Mouse (Mus musculus) limb, embryonic 14.5 days (tissue): ENCODE measurements around the gene Abtb2. TPM values are rescaled to one million over a fixed set of nuclear protein-coding genes. Genes with fewer than 3 reads are reported as not detected.

Experiments used
- ATAC-seq: fragments of 200-750 bp; cut with Nextera tagmentation; 2 replicates; pipeline ENCODE4 v1.8.0; 2017; ENCODE audit warnings: low read depth, moderate number of reproducible peaks, moderate TSS enrichment; ENCODE audit not compliant: low FRiP score
- DNase-seq: peaks from one replicate; pipeline ENCODE4 v3.0.0-alpha.2; 2015; ENCODE audit warnings: low spot score
- H3K27ac ChIP-seq: fragments of 300-500 bp; sonication (generic); replicated peaks from 2 replicates; pipeline ENCODE4 v1.5.1; 2014; ENCODE audit warnings: low read depth, mild to moderate bottlenecking, low read length, moderate library complexity, mixed read lengths
- H3K27me3 ChIP-seq: fragments of 300-500 bp; sonication (generic); 2 replicates; pipeline ENCODE4 v1.6.1; 2014; ENCODE audit warnings: low read length, mixed read lengths; ENCODE audit not compliant: control insufficient read depth, insufficient read depth
- H3K36me3 ChIP-seq: fragments of 300-500 bp; sonication (generic); 2 replicates; pipeline ENCODE4 v1.6.1; 2014; ENCODE audit warnings: mild to moderate bottlenecking, low read length, moderate library complexity, mixed read lengths; ENCODE audit not compliant: control insufficient read depth, insufficient read depth
- H3K4me1 ChIP-seq: fragments of 300-500 bp; sonication (generic); 2 replicates; pipeline ENCODE4 v1.6.1; 2014; ENCODE audit warnings: antibody characterized with exemption, low read length, mixed read lengths; ENCODE audit not compliant: control insufficient read depth, insufficient read depth
- H3K4me2 ChIP-seq: fragments of 300-500 bp; sonication (generic); replicated peaks from 2 replicates; pipeline ENCODE4 v1.6.1; 2014; ENCODE audit warnings: low read depth, mild to moderate bottlenecking, low read length, moderate library complexity; ENCODE audit not compliant: severe bottlenecking
- H3K4me3 ChIP-seq: fragments of 300-500 bp; sonication (generic); replicated peaks from 2 replicates; pipeline ENCODE4 v1.5.1; 2014; ENCODE audit warnings: low read length
- H3K9ac ChIP-seq: fragments of 300-500 bp; sonication (generic); 2 replicates; pipeline ENCODE4 v1.6.1; 2014; ENCODE audit warnings: mild to moderate bottlenecking, low read depth, low read length, moderate library complexity; ENCODE audit not compliant: severe bottlenecking
- H3K9me3 ChIP-seq: fragments of 300-500 bp; sonication (generic); 2 replicates; pipeline ENCODE4 v1.6.1; 2016; ENCODE audit warnings: low read length; ENCODE audit not compliant: control insufficient read depth
- POLR2A ChIP-seq: fragments of 200-500 bp; IDR thresholded peaks from 2 replicates; pipeline ENCODE4 v1.8.0; 2012; ENCODE audit warnings: inconsistent platforms, mild to moderate bottlenecking, moderate library complexity, borderline replicate concordance; ENCODE audit not compliant: insufficient read depth, insufficient read length; ENCODE audit errors: extremely low read depth
- whole genome bisulfite sequencing: fragments of 180-500 bp; shearing (Covaris S2); extraction: QIAGEN DNeasy Blood & Tissue Kit; methylation state at CpG from one replicate; pipeline ENCODE4 v1.1.7; 2014; 5-methylcytosine and 5-hydroxymethylcytosine counted together
- polyA plus RNA-seq, 2 experiments: library from polyadenylated mRNA; depleted of rRNA in 1 of 2; stranded (reverse) in 1 of 2; unstranded in 1 of 2; fragments of >200 nt; fragmentation: Nextera tagmentation in 1 of 2; extraction: Ambion mirVana in 1 of 2; gene quantifications; 2 replicates each; pipeline versions ENCODE4 v1.2.1 to v1.2.3; 2012 to 2014

The Abtb2 gene
- polyA plus RNA-seq, 2 experiments = 15.6 to 22.7 TPM

DNA sequence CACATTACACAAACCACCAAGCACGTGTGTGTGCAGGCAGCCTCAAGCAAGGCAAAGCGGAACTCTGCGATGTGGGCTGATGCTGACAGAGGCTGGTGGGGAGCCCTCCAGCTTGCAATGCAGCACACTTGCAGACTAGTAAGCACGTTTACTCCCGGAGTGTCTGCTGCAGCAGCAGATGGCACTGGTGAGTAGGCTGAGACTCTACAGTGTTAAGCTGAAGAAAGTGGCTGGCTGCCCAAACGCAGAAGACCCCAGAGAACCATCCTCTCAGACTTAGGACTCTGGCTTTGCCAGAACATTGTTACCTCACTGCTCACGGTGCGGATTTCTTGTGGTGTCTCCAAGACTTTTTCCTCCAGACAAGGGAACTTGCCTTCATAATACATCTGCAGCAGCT, 164.9 kb downstream of the Abtb2 start:
- H3K4me1 ChIP-seq = no peaks in the 10 kb centered on the region
- no peaks in the 10 kb centered on the region for H3K9me3 ChIP-seq
- 68% methylated on average over 8 of the region's 8 CpGs for WGBS
- no peak for TF ChIP-seq POLR2A
- no peaks in the 10 kb centered on the region for H3K27me3 ChIP-seq
- no peak overlapping the region for H3K9ac ChIP-seq
- no peak overlapping the region for H3K27ac ChIP-seq
- ATAC-seq (no peak), DNase-seq (peak; percentile 56)
- peaks cover 85% of the 10 kb centered on the region for H3K36me3 ChIP-seq
- H3K4me3 ChIP-seq = no peak overlapping the region
- no peak overlapping the region for H3K4me2 ChIP-seq

DNA sequence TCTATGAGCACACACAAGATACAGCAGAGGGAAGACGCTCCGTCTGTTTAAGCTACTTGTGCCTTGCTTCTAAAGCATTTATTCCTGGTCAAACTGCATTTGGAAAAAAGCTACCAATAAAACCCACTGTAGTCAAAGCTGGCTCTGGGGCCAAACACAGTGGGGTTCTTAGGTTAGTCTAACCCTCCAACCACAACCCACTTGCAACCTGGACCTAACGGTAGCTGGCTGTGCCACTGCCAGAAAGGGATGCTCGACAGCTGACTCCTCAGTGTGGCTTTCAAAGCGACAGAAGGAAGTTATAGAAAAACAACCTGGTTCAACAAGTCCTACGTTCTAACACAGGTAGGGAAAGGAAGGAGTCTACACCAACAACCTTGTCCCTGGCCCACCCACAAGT, 165.3 kb downstream of the Abtb2 start:
- 89% methylated on average over 6 of the region's 6 CpGs for WGBS
- no peak overlapping the region for H3K9ac ChIP-seq
- H3K27me3 ChIP-seq = no peaks in the 10 kb centered on the region
- DNase-seq (no peak), ATAC-seq (no peak)
- H3K27ac ChIP-seq = no peak overlapping the region
- no peak overlapping the region for H3K4me3 ChIP-seq
- TF ChIP-seq POLR2A = no peak
- H3K4me2 ChIP-seq = no peak overlapping the region
- H3K9me3 ChIP-seq = no peaks in the 10 kb centered on the region
- peaks cover 85% of the 10 kb centered on the region for H3K36me3 ChIP-seq
- no peaks in the 10 kb centered on the region for H3K4me1 ChIP-seq

DNA sequence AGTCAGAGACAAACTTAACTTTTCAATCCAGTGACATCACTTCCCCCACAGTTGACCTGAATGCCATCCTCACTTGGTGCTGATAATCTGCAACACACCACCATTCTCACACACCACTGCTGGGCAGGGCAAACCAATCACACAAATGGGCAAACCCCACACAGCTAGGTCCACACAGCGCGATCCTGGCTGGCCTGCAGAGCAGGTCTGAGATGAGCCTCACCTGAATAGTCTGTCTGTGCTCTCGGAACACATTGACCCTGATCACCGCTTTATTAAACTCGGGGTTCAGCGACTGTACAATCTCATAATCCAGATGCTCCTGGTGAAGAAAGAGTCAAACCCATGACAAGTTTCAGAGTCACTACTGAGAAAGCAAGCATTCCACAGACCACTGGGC, 176.7 kb downstream of the Abtb2 start:
- DNase-seq (no peak), ATAC-seq (no peak)
- Histone ChIP-seq H3K36me3 (peaks cover 55% of the 10 kb centered on the region), H3K27ac (no peak overlapping the region), H3K4me1 (no peaks in the 10 kb centered on the region), H3K4me3 (no peak overlapping the region), H3K4me2 (no peak overlapping the region), H3K9me3 (no peaks in the 10 kb centered on the region), H3K9ac (no peak overlapping the region), H3K27me3 (no peaks in the 10 kb centered on the region)
- WGBS = 98% methylated on average over 6 of the region's 6 CpGs
- no peak for TF ChIP-seq POLR2A

DNA sequence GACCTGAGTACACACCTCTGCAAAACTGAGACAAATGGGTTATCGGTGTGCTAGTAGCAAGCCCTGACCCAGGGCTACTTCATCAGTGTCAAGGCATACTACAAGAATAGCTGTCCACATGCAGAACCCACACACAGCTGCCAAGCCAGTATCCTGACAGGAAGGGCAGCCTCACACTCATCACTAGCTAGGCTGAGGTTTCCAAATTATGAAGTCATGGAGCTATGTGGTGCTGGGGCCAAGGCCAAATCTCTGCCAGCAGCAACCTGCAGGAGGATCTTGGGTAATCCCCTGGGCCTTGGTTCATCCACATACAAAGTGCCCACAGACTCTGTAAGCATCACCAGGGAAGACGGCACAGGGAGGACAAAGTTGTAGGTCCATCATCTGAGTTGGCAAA, 177.4 kb downstream of the Abtb2 start:
- H3K27me3 ChIP-seq = no peaks in the 10 kb centered on the region
- H3K9me3 ChIP-seq = no peaks in the 10 kb centered on the region
- no peak overlapping the region for H3K4me2 ChIP-seq
- H3K36me3 ChIP-seq = peaks cover 57% of the 10 kb centered on the region
- no peak overlapping the region for H3K9ac ChIP-seq
- no peak overlapping the region for H3K27ac ChIP-seq
- DNase-seq (no peak), ATAC-seq (no peak)
- TF ChIP-seq POLR2A = no peak
- no peak overlapping the region for H3K4me3 ChIP-seq
- H3K4me1 ChIP-seq = no peaks in the 10 kb centered on the region
- 100% methylated on average over 2 of the region's 2 CpGs for WGBS

DNA sequence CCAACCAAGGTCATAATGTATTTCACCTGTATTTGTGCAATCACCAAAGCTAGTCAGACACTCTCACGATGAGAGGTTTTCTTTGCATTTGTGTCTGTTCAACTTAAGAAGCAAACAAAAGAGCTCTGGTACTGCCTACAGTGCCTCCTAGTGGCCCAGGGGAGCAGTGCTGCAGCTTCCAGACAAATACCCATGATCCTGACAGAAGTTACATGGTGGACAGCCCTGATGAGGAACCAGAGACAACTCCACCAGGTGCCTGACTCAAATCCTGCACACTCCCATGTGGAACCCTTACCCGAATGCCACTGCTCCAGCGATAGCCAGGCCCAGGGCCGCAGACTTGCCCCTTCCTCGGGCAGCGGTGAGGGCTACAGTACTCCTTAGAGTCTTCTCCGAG, 177.9 kb downstream of the Abtb2 start:
- ATAC-seq (no peak), DNase-seq (peak; percentile 70)
- WGBS = 81% methylated on average over 7 of the region's 7 CpGs
- Histone ChIP-seq H3K4me2 (no peak overlapping the region), H3K27me3 (no peaks in the 10 kb centered on the region), H3K27ac (no peak overlapping the region), H3K9ac (no peak overlapping the region), H3K4me3 (no peak overlapping the region), H3K9me3 (no peaks in the 10 kb centered on the region), H3K36me3 (peaks cover 52% of the 10 kb centered on the region), H3K4me1 (no peaks in the 10 kb centered on the region)
- TF ChIP-seq POLR2A = no peak

DNA sequence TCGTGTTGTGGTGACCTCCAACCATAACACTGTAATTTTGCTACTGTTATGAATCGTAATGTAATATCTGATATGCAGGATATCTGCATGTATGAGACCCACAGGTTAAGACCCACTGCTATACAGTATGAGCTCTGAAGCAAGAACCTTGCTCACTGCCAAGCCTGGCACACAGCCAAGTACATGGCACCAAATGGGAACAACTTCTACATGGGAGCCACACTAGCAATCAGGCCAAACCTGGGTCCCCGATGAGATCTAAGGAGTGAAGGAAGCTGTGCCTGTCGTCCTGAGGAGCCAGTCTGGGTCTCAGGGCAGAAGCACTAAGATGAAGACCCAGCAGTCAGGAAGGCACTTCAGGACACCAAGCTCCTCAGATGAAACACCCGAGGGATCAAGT, 179.4 kb downstream of the Abtb2 start:
- no peak for DNase-seq
- Histone ChIP-seq H3K4me3 (no peak overlapping the region), H3K9me3 (no peaks in the 10 kb centered on the region), H3K27ac (no peak overlapping the region), H3K27me3 (no peaks in the 10 kb centered on the region), H3K4me2 (no peak overlapping the region), H3K4me1 (no peaks in the 10 kb centered on the region), H3K9ac (no peak overlapping the region), H3K36me3 (peaks cover 43% of the 10 kb centered on the region)
- TF ChIP-seq POLR2A = no peak
- WGBS = 86% methylated on average over 5 of the region's 5 CpGs
- ATAC-seq = no peak
